Comparison of ENCODE assay signal across 24 mouse cellular contexts in the genomic region with DNA sequence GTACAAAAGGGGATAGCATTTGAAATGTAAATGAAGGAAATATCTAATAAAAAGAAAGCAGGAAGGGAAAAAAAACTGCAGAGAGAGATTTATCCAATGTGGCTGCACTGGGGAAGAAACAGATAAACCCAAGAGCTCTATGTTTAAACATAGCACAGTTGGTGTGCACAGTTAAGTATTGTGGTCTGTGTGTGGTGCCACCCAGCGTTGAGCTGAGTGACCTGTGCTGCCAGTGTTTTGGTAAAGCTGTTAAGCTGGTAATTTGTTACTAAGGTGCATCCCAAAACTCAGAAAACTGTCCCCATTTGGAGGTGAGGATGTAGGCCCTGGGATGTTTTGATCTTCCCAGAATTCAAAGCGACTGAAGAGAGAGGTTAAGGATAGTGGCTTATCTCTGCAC. TPM values are rescaled to one million over a fixed set of nuclear protein-coding genes. Genes with fewer than 3 reads are reported as not detected.
DNase-seq lines count a peak whose midpoint lies in the region; ATAC-seq and TF ChIP-seq lines count a peak whose summit lies in the region.
"Had no signal": no experiment of that assay in that cellular context is flagged by ENCODE, and none has a peak within 500 bp of the region (broad histone marks: within the 10 kb centered on the region; RNA-seq: fewer than 3 reads in every experiment).

No protein-coding gene starts in this region.

- 53% methylated on average over 2 of the region's 2 CpGs for WGBS in midbrain, embryonic 11.5 days
- 52% methylated on average over 2 of the region's 2 CpGs for WGBS in midbrain, embryonic 10.5 days
- 40% methylated on average over 2 of the region's 2 CpGs for WGBS in midbrain, postnatal 0 days

- H3K4me2 ChIP-seq in midbrain, embryonic 11.5 days: no peak overlapping the region
- no peak overlapping the region for H3K4me2 ChIP-seq in midbrain, postnatal 0 days (ENCODE audit: low read depth, low read length, poor library complexity, severe bottlenecking)
- H3K4me2 ChIP-seq: forebrain, embryonic 13.5 days; hindbrain, embryonic 14.5 days had no signal

- H3K4me3 ChIP-seq in midbrain, embryonic 11.5 days (ENCODE audit: low read depth, low read length): no peak overlapping the region
- H3K4me3 ChIP-seq in midbrain, embryonic 10.5 days: no peak overlapping the region
- no peak overlapping the region for H3K4me3 ChIP-seq in midbrain, postnatal 0 days (ENCODE audit: low read depth, low read length)
- H3K4me3 ChIP-seq: embryonic facial prominence, embryonic 10.5 days; forebrain, embryonic 13.5 days; heart, embryonic 10.5 days had no signal

- H3K9ac ChIP-seq in midbrain, embryonic 11.5 days (ENCODE audit: low read length): no peak overlapping the region
- H3K9ac ChIP-seq in midbrain, postnatal 0 days (replicated peaks; ENCODE audit: low read length, poor library complexity, severe bottlenecking): no peak overlapping the region
- H3K9ac ChIP-seq: forebrain, embryonic 13.5 days; forebrain, postnatal 0 days; hindbrain, embryonic 14.5 days had no signal

- no peaks in the 10 kb centered on the region for H3K36me3 ChIP-seq in midbrain, embryonic 11.5 days (ENCODE audit: control insufficient read depth, insufficient read depth, low read length)
- H3K36me3 ChIP-seq in midbrain, embryonic 10.5 days: no peaks in the 10 kb centered on the region
- no peaks in the 10 kb centered on the region for H3K36me3 ChIP-seq in midbrain, postnatal 0 days (ENCODE audit: insufficient read depth, low read length)
- H3K36me3 ChIP-seq: embryonic facial prominence, embryonic 10.5 days; heart, embryonic 10.5 days had no signal

- ATAC-seq in midbrain, embryonic 11.5 days (ENCODE audit: low FRiP score): no peak
- ATAC-seq in midbrain, postnatal 0 days (ENCODE audit: low FRiP score): no peak
- ATAC-seq: forebrain, embryonic 13.5 days; forebrain, postnatal 0 days had no signal

- TF ChIP-seq CTCF in midbrain, postnatal 0 days (IDR thresholded peaks at IDR 0.05): peak; percentile 12; the same call in 1 of the 2 replicates

- no peaks in the 10 kb centered on the region for H3K27me3 ChIP-seq in midbrain, embryonic 11.5 days (ENCODE audit: control insufficient read depth, insufficient read depth, low read length)
- H3K27me3 ChIP-seq in midbrain, embryonic 10.5 days (ENCODE audit: low read depth, poor library complexity, severe bottlenecking): no peaks in the 10 kb centered on the region
- H3K27me3 ChIP-seq in midbrain, postnatal 0 days (ENCODE audit: insufficient read depth, low read length): no peaks in the 10 kb centered on the region
- H3K27me3 ChIP-seq: forebrain, embryonic 13.5 days had no signal

- H3K9me3 ChIP-seq in midbrain, embryonic 11.5 days (ENCODE audit: control insufficient read depth, low read length): no peaks in the 10 kb centered on the region
- H3K9me3 ChIP-seq in midbrain, embryonic 10.5 days (replicated peaks): no peaks in the 10 kb centered on the region
- no peaks in the 10 kb centered on the region for H3K9me3 ChIP-seq in midbrain, postnatal 0 days (ENCODE audit: low read length)
- H3K9me3 ChIP-seq: embryonic facial prominence, embryonic 10.5 days; forebrain, embryonic 13.5 days; heart, embryonic 10.5 days had no signal

- no peak overlapping the region for H3K27ac ChIP-seq in midbrain, embryonic 11.5 days (ENCODE audit: low read depth, low read length)
- no peak overlapping the region for H3K27ac ChIP-seq in midbrain, embryonic 10.5 days (replicated peaks)
- no peak overlapping the region for H3K27ac ChIP-seq in midbrain, postnatal 0 days (ENCODE audit: low read depth, low read length)
- H3K27ac ChIP-seq: embryonic facial prominence, embryonic 10.5 days; forebrain, embryonic 13.5 days; heart, embryonic 10.5 days; hindbrain, embryonic 14.5 days had no signal

- DNase-seq in midbrain, embryonic 11.5 days (ENCODE audit: low spot score, missing footprints): peak; percentile 77
- no peak for DNase-seq in midbrain, embryonic 10.5 days (ENCODE audit: low spot score)
- DNase-seq in 3T3-L1 (ENCODE audit: low read depth, low spot score) (peak; percentile 20), 416B (ENCODE audit: low read depth) (peak; percentile 34)
- DNase-seq in midbrain, postnatal 0 days (ENCODE audit: low spot score): no peak
- DNase-seq in left cerebral cortex, adult 11 months (ENCODE audit: low spot score): no peak
- DNase-seq: adrenal gland, postnatal 14 days; cerebellum, adult 18-20 months; cerebellum, adult 9-11 months; cerebellum, postnatal 36 days; forebrain, postnatal 0 days; gastrocnemius, postnatal 14 days; heart, postnatal 10 days had no signal

- H3K4me1 ChIP-seq in midbrain, embryonic 11.5 days (ENCODE audit: control insufficient read depth, insufficient read depth, low read length): peaks cover 4% of the 10 kb centered on the region; the same call in 1 of the 2 replicates
- peaks cover 8% of the 10 kb centered on the region for H3K4me1 ChIP-seq in midbrain, embryonic 10.5 days
- H3K4me1 ChIP-seq in midbrain, postnatal 0 days (ENCODE audit: insufficient read depth, low read length): no peaks in the 10 kb centered on the region
- H3K4me1 ChIP-seq: forebrain, embryonic 13.5 days; heart, embryonic 10.5 days had no signal

RNA-seq across cellular contexts. Expression of a gene that starts 59.8 kb away (rescaled TPM):
- polyA plus RNA-seq in midbrain, embryonic 11.5 days (2014; fragmentation: Nextera tagmentation; extraction: Ambion mirVana): 0.11 TPM in 1 of 2 replicates, not detected in the other
- polyA plus RNA-seq in midbrain, embryonic 10.5 days (2016; fragmentation: Nextera tagmentation; extraction: Ambion mirVana): 0.05 TPM in 1 of 2 replicates, not detected in the other
- 0.28 and 0.55 TPM in 2 replicates for total RNA-seq in midbrain, postnatal 0 days (2014; rRNA removed)
- polyA plus RNA-seq in midbrain, postnatal 0 days (2015; fragmentation: Nextera tagmentation; extraction: Ambion mirVana): 0.53 TPM in 2 replicates
- total RNA-seq: adrenal gland, adult 18-20 months; adrenal gland, postnatal 14 days; gastrocnemius, adult 18-20 months; gastrocnemius, postnatal 14 days; heart, postnatal 10 days; hematopoietic stem cell, adult 5-6 weeks; MEL had no signal
- polyA plus RNA-seq: C2C12; embryonic facial prominence, embryonic 10.5 days; embryonic facial prominence, embryonic 14.5 days; heart, embryonic 10.5 days; heart, embryonic 14.5 days had no signal

Comparison
In these comparisons a context has a peak if more than half of its experiments do, and no peak if none do; other contexts are left out.
1. DNase-seq: peak in midbrain, embryonic 11.5 days (single experiment), 3T3-L1 (single experiment) and 416B (single experiment); none in midbrain, embryonic 10.5 days (single experiment), midbrain, postnatal 0 days (single experiment) and left cerebral cortex, adult 11 months (single experiment).